Mouse (Mus musculus): ENCODE results near the gene Nxnl1.

Gene Nxnl1

GRCm38 (mm10) chr8:71566501-71566900 lies at the start of gene Nxnl1:
Gene Nxnl1 (minus strand): TSS chr8:71566601.
- no peak for DNase-seq (ENCODE audit: extremely low spot score, low spot score)

- DNase-seq (ENCODE audit: extremely low spot score, low spot score): no peak
Measured at GRCm38 (mm10) chr8:71613418-71613817, 47.0 kb upstream of the Nxnl1 start.

GRCm38 (mm10) chr8:71612141-71612540 lies 45.7 kb upstream of the Nxnl1 start:
- DNase-seq (ENCODE audit: extremely low spot score, low spot score): no peak

GRCm38 (mm10) chr8:71610822-71611651 lies 44.6 kb upstream of the Nxnl1 start, which contains the start of gene Colgalt1:
Gene Colgalt1 (plus strand): TSS chr8:71610998.
- DNase-seq (ENCODE audit: extremely low spot score, low spot score): peak; percentile 96

- no peak for DNase-seq (ENCODE audit: extremely low spot score, low spot score)
Measured at GRCm38 (mm10) chr8:71604021-71604420, 37.6 kb upstream of the Nxnl1 start.

GRCm38 (mm10) chr8:71602666-71603334 lies 36.4 kb upstream of the Nxnl1 start:
- DNase-seq (ENCODE audit: extremely low spot score, low spot score): peak; percentile 67

- DNase-seq (ENCODE audit: extremely low spot score, low spot score): peak; percentile 54
Measured at GRCm38 (mm10) chr8:71601939-71602665, 35.7 kb upstream of the Nxnl1 start.

GRCm38 (mm10) chr8:71598841-71599240 lies 32.4 kb upstream of the Nxnl1 start:
- DNase-seq (ENCODE audit: extremely low spot score, low spot score): no peak

GRCm38 (mm10) chr8:71598375-71598774 lies 32.0 kb upstream of the Nxnl1 start:
- no peak for DNase-seq (ENCODE audit: extremely low spot score, low spot score)

GRCm38 (mm10) chr8:71597451-71597850 lies 31.1 kb upstream of the Nxnl1 start, which contains the start of gene Fam129c:
Gene Fam129c (plus strand): TSS chr8:71597648.
- DNase-seq (ENCODE audit: extremely low spot score, low spot score): no peak

GRCm38 (mm10) chr8:71596798-71597197 lies 30.4 kb upstream of the Nxnl1 start:
- no peak for DNase-seq (ENCODE audit: extremely low spot score, low spot score)

GRCm38 (mm10) chr8:71596384-71596783 lies 30.0 kb upstream of the Nxnl1 start:
- DNase-seq (ENCODE audit: extremely low spot score, low spot score): no peak

- DNase-seq (ENCODE audit: extremely low spot score, low spot score): peak; percentile 89
Measured at GRCm38 (mm10) chr8:71595862-71596261, 29.5 kb upstream of the Nxnl1 start.

GRCm38 (mm10) chr8:71594324-71594722 lies 27.9 kb upstream of the Nxnl1 start:
- no peak for DNase-seq (ENCODE audit: extremely low spot score, low spot score)

GRCm38 (mm10) chr8:71593556-71594323 lies 27.3 kb upstream of the Nxnl1 start:
- no peak for DNase-seq (ENCODE audit: extremely low spot score, low spot score)

GRCm38 (mm10) chr8:71592374-71593170 lies 26.2 kb upstream of the Nxnl1 start:
- no peak for DNase-seq (ENCODE audit: extremely low spot score, low spot score)

GRCm38 (mm10) chr8:71591471-71592373 lies 25.3 kb upstream of the Nxnl1 start, which contains the start of gene Pgls:
Gene Pgls (plus strand): TSS chr8:71592176.
- DNase-seq (ENCODE audit: extremely low spot score, low spot score): peak; percentile 94

GRCm38 (mm10) chr8:71591017-71591416 lies 24.6 kb upstream of the Nxnl1 start:
- no peak for DNase-seq (ENCODE audit: extremely low spot score, low spot score)

- DNase-seq (ENCODE audit: extremely low spot score, low spot score): no peak
Measured at GRCm38 (mm10) chr8:71588762-71589161, 22.4 kb upstream of the Nxnl1 start.

All from neural tube, embryonic 10.5 days (tissue).